Mouse (Mus musculus): ENCODE measurements at regions not wholly inside any gene's neighbourhood (a gene's known extent, or its start where the extent isn't known, plus 50 kb on each side); places are given as distances from the start of the nearest gene placed in this dataset.

DNA sequence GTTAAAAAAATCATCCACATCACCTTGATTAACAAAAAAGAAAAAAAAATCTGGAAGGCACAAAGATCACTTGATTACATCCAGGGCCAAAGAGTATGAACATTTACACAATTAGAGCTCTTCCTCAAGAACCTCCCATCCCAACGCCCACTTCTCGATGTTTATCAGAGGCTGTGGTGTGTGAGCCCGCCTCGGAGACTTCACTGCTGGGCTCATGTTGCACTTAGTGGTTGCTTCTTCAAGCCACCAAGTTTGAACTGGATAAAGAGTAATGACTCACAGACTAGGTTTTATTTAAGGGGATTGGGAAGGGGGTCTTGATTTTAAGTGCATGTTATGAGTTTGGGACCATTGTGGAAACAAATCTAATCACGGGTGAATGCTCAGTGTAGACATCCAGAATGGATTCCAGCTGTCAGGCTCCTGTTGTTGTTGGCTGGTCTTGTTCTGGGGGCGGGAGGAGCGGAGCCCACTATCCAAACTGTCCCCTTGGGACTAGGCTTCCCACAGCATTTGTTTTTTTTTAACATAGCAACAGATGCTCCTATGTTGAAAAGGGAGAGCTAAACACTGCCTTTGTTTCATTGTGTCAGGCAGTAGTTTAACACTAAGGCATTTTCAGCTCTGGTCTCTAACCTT is 98.6 kb upstream of the Nfe2l3 start:
- Histone ChIP-seq H3K27ac (ENCODE audit: insufficient read depth, low read depth, low read length) (no peak overlapping the region), H3K4me1 (ENCODE audit: control insufficient read depth, insufficient read depth, low read length) (no peaks in the 10 kb centered on the region), H3K4me3 (ENCODE audit: insufficient read depth, low read length) (no peak overlapping the region)
- TF ChIP-seq CTCF (IDR thresholded peaks at IDR 0.05; ENCODE audit: low read depth, low read length) (no peak), POLR2A (IDR thresholded peaks at IDR 0.05; ENCODE audit: borderline replicate concordance, low read depth, low read length) (no peak)

DNA sequence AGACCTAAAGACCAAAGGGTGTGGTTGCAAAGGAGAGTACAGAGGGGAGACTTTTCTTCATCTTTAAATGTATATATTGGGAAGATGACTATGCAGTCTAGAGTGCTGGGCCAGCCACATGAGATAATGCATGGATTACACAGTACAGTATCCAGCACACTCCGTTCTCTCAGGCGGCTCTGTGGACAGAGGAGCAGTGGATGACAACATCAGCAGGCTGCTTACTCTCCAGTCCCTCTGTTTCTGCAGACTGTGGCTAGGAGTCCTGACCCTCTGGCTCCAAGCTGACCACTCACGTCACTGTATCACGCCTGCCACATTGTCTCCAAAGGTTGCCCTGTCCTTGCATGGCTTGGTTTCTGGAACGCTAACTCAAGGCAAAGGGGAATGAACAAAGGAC is 97.2 kb upstream of the Nfe2l3 start:
- TF ChIP-seq POLR2A (IDR thresholded peaks at IDR 0.05; ENCODE audit: borderline replicate concordance, low read depth, low read length) (no peak), CTCF (IDR thresholded peaks at IDR 0.05; ENCODE audit: low read depth, low read length) (no peak)
- Histone ChIP-seq H3K4me1 (ENCODE audit: control insufficient read depth, insufficient read depth, low read length) (no peaks in the 10 kb centered on the region), H3K4me3 (ENCODE audit: insufficient read depth, low read length) (no peak overlapping the region), H3K27ac (ENCODE audit: insufficient read depth, low read depth, low read length) (no peak overlapping the region)

DNA sequence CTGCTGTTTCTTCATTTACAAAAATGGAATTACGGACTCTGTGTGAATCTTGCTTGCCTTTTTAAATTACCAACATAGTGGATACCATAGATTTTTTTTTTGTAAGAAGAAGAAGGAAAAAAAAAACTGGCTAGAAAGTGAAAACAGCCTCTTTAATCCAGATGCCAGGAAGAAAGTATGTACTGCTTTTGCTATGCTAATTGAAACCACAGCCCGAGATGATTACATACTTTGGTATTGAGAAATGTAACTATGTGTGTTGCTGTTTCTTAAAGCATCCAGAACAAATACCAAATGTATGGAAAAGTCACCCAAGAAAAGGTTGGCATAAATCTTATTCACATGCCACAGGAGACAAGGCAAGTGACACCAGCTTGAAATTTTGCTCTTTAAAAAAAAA is 93.2 kb upstream of the Nfe2l3 start:
- no peak overlapping the region for H3K4me3 ChIP-seq (ENCODE audit: insufficient read depth, low read length)
- H3K4me1 ChIP-seq (ENCODE audit: control insufficient read depth, insufficient read depth, low read length): no peaks in the 10 kb centered on the region
- no peak for TF ChIP-seq CTCF (IDR thresholded peaks at IDR 0.05; ENCODE audit: low read depth, low read length)
- no peak for TF ChIP-seq POLR2A (IDR thresholded peaks at IDR 0.05; ENCODE audit: borderline replicate concordance, low read depth, low read length)
- H3K27ac ChIP-seq (ENCODE audit: insufficient read depth, low read depth, low read length): no peak overlapping the region

DNA sequence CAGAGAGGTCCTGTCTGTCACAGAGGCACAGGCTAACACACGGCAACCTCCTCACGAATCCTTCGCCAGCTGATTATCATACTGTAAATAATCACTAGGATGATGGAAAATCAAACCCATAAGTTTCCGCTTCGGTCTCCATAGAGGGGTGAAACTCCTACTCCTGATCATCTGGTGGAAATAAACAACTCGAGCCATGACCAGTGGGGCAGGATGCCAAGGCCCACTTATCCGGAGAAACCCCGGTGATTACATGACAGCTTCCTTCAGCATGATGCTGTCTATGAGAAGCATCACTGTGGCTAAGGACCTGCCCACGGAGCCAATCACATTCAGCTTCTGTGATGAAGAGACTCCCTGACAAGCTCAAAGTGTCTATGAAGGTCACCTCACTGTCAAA is 84.7 kb upstream of the Nfe2l3 start:
- TF ChIP-seq POLR2A (IDR thresholded peaks at IDR 0.05; ENCODE audit: borderline replicate concordance, low read depth, low read length) (no peak), CTCF (IDR thresholded peaks at IDR 0.05; ENCODE audit: low read depth, low read length) (no peak)
- Histone ChIP-seq H3K27ac (ENCODE audit: insufficient read depth, low read depth, low read length) (no peak overlapping the region), H3K4me1 (ENCODE audit: control insufficient read depth, insufficient read depth, low read length) (no peaks in the 10 kb centered on the region), H3K4me3 (ENCODE audit: insufficient read depth, low read length) (no peak overlapping the region)

DNA sequence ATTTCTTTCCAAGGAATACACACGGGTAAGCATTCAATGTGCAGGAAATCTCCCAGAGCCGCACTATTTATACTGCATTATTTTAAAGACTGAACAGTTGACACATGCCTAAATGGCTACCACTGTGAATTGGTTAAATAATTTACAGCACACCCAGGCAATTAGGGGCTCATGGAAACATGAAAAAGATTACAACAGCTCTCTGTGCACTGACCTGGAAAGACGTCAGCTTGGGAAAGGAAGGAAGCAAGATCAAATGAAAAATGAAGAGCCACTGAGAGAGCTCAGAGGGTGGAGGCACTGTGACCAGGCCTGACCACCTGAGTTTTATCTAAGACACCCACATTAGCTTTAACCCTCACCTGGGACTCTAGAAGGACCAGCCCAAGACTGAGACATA is 82.7 kb upstream of the Nfe2l3 start:
- Histone ChIP-seq H3K4me3 (ENCODE audit: insufficient read depth, low read length) (no peak overlapping the region), H3K4me1 (ENCODE audit: control insufficient read depth, insufficient read depth, low read length) (no peaks in the 10 kb centered on the region), H3K27ac (ENCODE audit: insufficient read depth, low read depth, low read length) (no peak overlapping the region)
- TF ChIP-seq POLR2A (IDR thresholded peaks at IDR 0.05; ENCODE audit: borderline replicate concordance, low read depth, low read length) (no peak), CTCF (IDR thresholded peaks at IDR 0.05; ENCODE audit: low read depth, low read length) (no peak)

DNA sequence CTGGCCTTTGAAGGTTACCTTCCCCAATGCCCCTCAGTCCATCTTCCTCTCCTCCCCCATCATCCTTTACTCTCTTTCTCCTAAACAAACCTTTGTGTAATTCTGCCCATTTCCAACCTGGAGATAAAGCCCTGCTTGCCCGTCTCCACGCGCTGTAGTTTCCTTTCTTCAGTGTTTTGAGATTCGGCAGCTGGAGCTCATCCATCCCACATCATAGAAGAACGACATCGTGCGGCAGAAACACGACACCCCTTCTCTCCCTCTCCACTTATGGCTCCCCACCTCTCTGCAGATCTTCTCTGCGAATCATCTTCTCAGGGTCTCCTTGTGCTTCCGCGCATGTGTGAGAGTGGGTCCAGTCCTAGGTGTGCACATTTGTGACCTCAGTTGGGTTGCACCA is 77.4 kb upstream of the Nfe2l3 start:
- Histone ChIP-seq H3K4me3 (ENCODE audit: insufficient read depth, low read length) (no peak overlapping the region), H3K4me1 (ENCODE audit: control insufficient read depth, insufficient read depth, low read length) (no peaks in the 10 kb centered on the region), H3K27ac (ENCODE audit: insufficient read depth, low read depth, low read length) (no peak overlapping the region)
- TF ChIP-seq CTCF (IDR thresholded peaks at IDR 0.05; ENCODE audit: low read depth, low read length): no peak
- no peak for TF ChIP-seq POLR2A (IDR thresholded peaks at IDR 0.05; ENCODE audit: borderline replicate concordance, low read depth, low read length)

DNA sequence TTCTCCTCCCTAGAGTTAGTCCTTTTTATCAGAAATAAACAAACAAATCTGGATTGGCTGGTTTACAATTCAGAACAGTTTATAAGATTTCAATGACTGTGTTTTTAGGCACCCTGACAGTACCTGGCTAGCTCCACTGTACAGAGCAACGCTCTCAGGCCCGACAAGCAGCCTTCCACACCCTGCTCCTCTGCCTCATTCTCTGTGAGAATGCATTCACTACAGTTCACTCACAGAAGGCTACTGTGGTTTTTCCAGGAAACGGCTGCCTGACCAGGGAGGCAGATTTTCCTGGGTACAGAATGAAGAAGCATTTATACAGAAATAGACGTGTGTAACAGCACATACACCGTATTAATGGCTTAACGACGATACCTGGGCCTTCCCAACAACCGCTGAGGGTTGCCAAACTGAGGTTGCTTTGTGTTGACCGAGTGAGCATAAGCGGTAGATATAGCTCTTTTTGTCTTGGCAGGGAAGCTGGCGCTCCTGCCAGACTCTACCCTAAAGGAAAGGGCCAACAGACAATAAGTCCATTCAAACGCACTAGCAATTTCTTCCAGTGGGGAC is 70.8 kb upstream of the Nfe2l3 start:
- TF ChIP-seq POLR2A (IDR thresholded peaks at IDR 0.05; ENCODE audit: borderline replicate concordance, low read depth, low read length) (no peak), CTCF (IDR thresholded peaks at IDR 0.05; ENCODE audit: low read depth, low read length) (no peak)
- H3K4me3 ChIP-seq (ENCODE audit: insufficient read depth, low read length): no peak overlapping the region
- H3K4me1 ChIP-seq (ENCODE audit: control insufficient read depth, insufficient read depth, low read length): no peaks in the 10 kb centered on the region
- no peak overlapping the region for H3K27ac ChIP-seq (ENCODE audit: insufficient read depth, low read depth, low read length)

DNA sequence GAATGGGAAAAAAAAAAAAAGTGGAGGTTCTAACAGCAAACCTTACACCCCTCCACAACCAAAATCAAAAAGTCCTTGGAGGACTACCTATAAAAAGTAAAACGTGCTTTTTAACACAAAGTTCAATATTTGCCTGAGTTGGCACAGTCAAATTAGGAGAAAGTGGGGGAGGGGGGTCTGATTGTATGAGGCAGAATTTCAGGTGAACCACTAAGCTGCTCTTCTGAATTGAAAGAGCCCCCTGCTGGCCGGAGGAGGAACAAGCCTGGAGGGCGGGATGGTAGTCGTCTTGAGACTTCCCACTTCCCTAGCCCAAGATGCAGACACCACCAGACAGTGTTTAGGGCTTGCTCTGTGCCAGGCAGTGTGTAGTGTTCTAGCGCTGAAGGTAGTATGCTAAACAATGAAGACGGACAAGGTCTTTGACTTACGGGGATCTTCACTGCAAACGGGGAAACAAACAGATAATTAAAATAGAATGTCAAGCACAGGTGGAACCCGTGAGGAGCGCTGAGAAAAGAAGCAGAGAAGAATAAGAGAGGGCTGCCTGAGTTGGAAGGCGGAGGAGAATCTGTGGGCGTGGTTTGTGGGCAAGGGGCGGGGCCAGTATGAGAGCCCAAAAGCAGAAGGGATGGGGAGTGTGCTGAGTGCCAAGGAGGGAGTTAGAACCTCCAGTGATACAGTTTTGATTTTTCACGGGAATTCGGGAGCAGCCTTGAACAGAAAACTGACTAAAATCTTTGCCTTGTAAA is 69.8 kb upstream of the Nfe2l3 start:
- Histone ChIP-seq H3K4me3 (ENCODE audit: insufficient read depth, low read length) (no peak overlapping the region), H3K27ac (ENCODE audit: insufficient read depth, low read depth, low read length) (no peak overlapping the region), H3K4me1 (ENCODE audit: control insufficient read depth, insufficient read depth, low read length) (no peaks in the 10 kb centered on the region)
- TF ChIP-seq POLR2A (IDR thresholded peaks at IDR 0.05; ENCODE audit: borderline replicate concordance, low read depth, low read length) (no peak), CTCF (IDR thresholded peaks at IDR 0.05; ENCODE audit: low read depth, low read length) (peak; percentile 72)

DNA sequence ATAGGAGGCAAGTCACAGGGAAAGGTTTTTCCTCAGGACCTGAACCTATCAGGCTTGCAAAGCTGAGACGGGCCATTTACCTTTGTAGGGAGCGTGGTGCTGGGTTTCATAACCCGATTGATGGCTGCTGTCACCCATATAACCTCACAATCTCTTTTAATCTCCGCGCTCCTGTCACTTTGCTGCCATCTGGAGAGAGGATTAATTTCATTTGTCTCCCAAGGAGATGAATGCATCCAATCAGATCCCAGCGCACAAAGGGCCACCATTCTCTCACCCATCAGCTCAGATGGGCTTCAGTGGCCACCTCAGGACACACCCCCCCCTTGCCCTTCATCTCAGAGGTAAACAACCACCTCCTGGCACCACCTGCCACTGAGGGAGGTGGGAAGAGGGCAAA is 67.7 kb upstream of the Nfe2l3 start:
- H3K27ac ChIP-seq (ENCODE audit: insufficient read depth, low read depth, low read length): no peak overlapping the region
- TF ChIP-seq POLR2A (IDR thresholded peaks at IDR 0.05; ENCODE audit: borderline replicate concordance, low read depth, low read length) (no peak), CTCF (IDR thresholded peaks at IDR 0.05; ENCODE audit: low read depth, low read length) (no peak)
- H3K4me3 ChIP-seq (ENCODE audit: insufficient read depth, low read length): no peak overlapping the region
- H3K4me1 ChIP-seq (ENCODE audit: control insufficient read depth, insufficient read depth, low read length): no peaks in the 10 kb centered on the region

DNA sequence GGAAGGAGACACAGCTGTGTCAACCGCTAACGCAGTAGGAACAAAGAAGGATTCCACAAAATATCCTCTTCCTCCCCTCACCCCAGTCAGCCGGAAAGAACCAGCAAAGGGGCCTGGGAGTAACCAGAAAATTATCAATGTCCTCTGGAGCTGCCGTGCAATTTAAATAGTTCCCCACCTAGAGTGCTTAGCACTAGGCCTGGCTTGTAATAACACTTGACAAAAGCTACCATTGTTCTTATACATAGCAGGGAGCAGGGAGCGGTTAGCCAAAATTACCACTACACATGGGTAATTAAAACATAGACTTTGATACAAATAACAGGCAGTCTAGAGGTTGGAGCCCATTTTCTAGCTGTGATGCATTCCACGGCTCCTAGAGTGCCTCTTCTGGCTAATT is 62.7 kb upstream of the Nfe2l3 start:
- Histone ChIP-seq H3K4me3 (ENCODE audit: insufficient read depth, low read length) (no peak overlapping the region), H3K27ac (ENCODE audit: insufficient read depth, low read depth, low read length) (no peak overlapping the region), H3K4me1 (ENCODE audit: control insufficient read depth, insufficient read depth, low read length) (no peaks in the 10 kb centered on the region)
- TF ChIP-seq POLR2A (IDR thresholded peaks at IDR 0.05; ENCODE audit: borderline replicate concordance, low read depth, low read length): no peak
- no peak for TF ChIP-seq CTCF (IDR thresholded peaks at IDR 0.05; ENCODE audit: low read depth, low read length)

Measured in bone marrow macrophage, adult 2 months (primary cell).